Mouse (Mus musculus) olfactory bulb, adult 2 months (tissue): ENCODE measurements around the gene Bcl3. TPM values are rescaled to one million over a fixed set of nuclear protein-coding genes. Genes with fewer than 3 reads are reported as not detected.

ENCODE experiments used
- H3K27ac ChIP-seq: fragments of 200-500 bp; 2 replicates; pipeline ENCODE4 v1.5.1; 2012; ENCODE audit warnings: low read depth, low read length; ENCODE audit not compliant: insufficient read depth
- H3K4me1 ChIP-seq: fragments of 200-500 bp; 2 replicates; pipeline ENCODE4 v1.6.1; 2012; ENCODE audit warnings: low read length; ENCODE audit not compliant: control insufficient read depth, insufficient read depth
- H3K4me3 ChIP-seq: fragments of 200-500 bp; 2 replicates; pipeline ENCODE4 v1.5.1; 2012; ENCODE audit warnings: mild to moderate bottlenecking, low read depth, low read length, moderate library complexity; ENCODE audit not compliant: insufficient read depth
- CTCF ChIP-seq: fragments of 200-500 bp; IDR thresholded peaks from 2 replicates; pipeline ENCODE4 v1.5.1; 2012; ENCODE audit warnings: low read depth, mild to moderate bottlenecking, low read length, moderate library complexity; ENCODE audit not compliant: insufficient read depth
- POLR2A ChIP-seq: fragments of 200-500 bp; IDR thresholded peaks from 2 replicates; pipeline ENCODE4 v1.6.1; 2012; ENCODE audit warnings: mild to moderate bottlenecking, low read depth, low read length, moderate library complexity; ENCODE audit not compliant: insufficient read depth
- WGBS: fragments of 180-500 bp; shearing (Covaris S2); methylation state at CpG from one replicate; pipeline ENCODE4 v1.1.7; 2018; 5-methylcytosine and 5-hydroxymethylcytosine counted together
- polyA plus RNA-seq: library from polyadenylated mRNA; stranded (reverse); fragments of >200 nt; gene quantifications from 2 replicates; pipeline ENCODE4 v1.2.4, GENCODE M21; 2012; ENCODE audit warnings: low replicate concordance; ENCODE audit not compliant: missing spikeins, insufficient read depth, insufficient read length

Bcl3 gene
- polyA plus RNA-seq, 1 experiment: not detected

- Histone ChIP-seq H3K4me1 (peaks cover 2% of the 10 kb centered on the region; the same call in 1 of the 2 replicates), H3K4me3 (no peak overlapping the region), H3K27ac (no peak overlapping the region)
- no peak for TF ChIP-seq POLR2A
- no peak for TF ChIP-seq CTCF
- 89% methylated on average over 3 of the region's 3 CpGs for WGBS
These were observed 18.4 kb upstream of the Bcl3 start for GRCm38 (mm10) chr7:19840936-19841335.

DNA sequence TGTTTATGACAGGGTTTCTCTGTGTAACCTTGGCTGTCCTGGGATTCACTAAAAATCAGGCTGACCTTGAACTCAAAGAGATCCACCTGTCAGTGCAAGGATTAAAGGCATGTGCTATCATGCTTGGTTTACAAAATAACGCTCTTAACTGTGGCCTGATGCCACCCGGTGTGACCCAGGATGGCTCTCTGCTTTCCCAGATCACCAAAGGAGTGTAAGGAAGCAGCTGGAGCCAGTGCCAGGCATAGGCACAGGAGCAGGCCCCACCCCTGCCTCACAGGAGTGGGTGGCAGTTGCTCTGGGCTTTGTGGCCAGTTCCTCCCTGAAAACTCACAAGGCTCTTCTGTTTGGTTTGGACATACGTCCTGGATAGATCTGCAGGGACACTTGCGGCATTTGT lies 17.8 kb upstream of the Bcl3 start:
- no peak overlapping the region for H3K27ac ChIP-seq
- peaks cover 2% of the 10 kb centered on the region; the same call in 1 of the 2 replicates for H3K4me1 ChIP-seq
- TF ChIP-seq POLR2A (no peak), CTCF (no peak)
- no peak overlapping the region for H3K4me3 ChIP-seq
- 94% methylated on average over 4 of the region's 4 CpGs for WGBS

DNA sequence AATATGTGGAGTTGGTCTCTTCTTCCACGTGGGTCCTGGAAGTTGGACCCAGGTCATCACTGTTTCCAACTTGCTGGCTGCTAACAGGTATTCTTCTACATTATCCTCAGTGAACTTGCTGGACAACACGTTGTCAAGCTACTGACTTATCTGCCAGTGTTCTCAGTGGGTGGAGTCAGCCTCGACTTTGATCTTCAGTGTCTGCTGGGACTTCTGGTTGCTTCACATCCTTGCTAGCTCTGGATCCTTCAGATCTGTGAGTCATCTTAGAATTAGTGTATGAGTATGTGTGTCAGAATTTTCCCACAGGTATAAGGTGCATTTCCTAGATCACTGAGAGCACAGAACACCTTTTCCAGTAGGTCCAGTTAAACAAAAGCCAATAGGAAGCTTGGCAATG lies 14.3 kb upstream of the Bcl3 start:
- no peak for TF ChIP-seq CTCF
- TF ChIP-seq POLR2A: no peak
- Histone ChIP-seq H3K4me1 (no peaks in the 10 kb centered on the region), H3K4me3 (no peak overlapping the region), H3K27ac (no peak overlapping the region)
- 70% methylated on average over 3 of the region's 3 CpGs for WGBS

DNA sequence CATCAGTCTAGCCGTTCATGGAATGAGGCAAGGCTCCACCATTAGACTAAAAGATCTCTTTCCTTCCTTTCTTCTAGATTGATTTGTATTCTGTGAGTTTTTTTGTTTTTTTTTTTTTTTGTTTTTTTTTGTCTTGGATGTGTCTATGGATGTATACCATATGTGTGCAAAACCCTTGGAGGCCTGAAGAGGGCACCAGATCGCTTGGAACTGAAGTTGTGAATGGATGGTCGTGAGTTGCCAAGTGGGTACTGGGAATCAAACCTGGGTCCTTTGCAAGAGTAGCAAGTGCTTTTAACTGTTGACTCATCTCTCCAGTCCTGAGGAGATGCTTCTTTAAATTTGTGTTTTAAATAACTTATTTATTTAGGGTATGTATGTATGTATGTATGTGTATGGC lies 11.5 kb upstream of the Bcl3 start:
- WGBS: 64% methylated on average over 3 of the region's 3 CpGs
- TF ChIP-seq CTCF (no peak), POLR2A (no peak)
- no peak overlapping the region for H3K4me3 ChIP-seq
- peaks cover 3% of the 10 kb centered on the region; the same call in 1 of the 2 replicates for H3K4me1 ChIP-seq
- H3K27ac ChIP-seq: no peak overlapping the region

GRCm38 (mm10) chr7:19831837-19832236 lies 9.3 kb upstream of the Bcl3 start:
- 65% methylated on average over 9 of the region's 9 CpGs for WGBS
- Histone ChIP-seq H3K4me3 (no peak overlapping the region), H3K4me1 (peaks cover 3% of the 10 kb centered on the region; the same call in 1 of the 2 replicates), H3K27ac (no peak overlapping the region)
- TF ChIP-seq CTCF: no peak
- TF ChIP-seq POLR2A: no peak

DNA sequence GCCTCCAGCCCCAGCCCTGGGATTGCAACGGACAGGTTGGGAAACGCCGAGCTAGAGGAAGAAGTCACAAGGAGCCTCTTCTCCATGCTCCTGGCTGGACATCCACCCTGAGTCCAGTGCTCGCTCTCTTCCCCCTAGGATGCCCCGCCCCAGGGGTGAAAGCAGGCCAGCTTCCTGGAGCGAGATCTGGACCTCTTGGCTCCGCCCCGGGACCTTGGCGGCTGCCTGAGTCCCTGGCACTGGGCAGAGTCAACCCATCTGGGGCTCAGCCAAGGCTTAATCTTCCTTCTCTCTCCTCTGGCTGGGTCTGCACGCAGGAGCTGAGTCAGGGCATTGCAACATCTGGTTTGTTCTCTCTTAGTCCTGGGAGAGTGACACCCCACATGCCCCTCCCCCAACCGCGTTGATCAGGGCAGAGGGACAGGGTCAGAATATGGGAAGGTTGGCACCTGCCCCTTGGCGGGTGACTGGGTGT lies 8.1 kb upstream of the Bcl3 start:
- WGBS: 28% methylated on average over 13 of the region's 13 CpGs

GRCm38 (mm10) chr7:19829694-19830093 lies 7.1 kb upstream of the Bcl3 start:
- WGBS: 81% methylated on average over 3 of the region's 3 CpGs
- Histone ChIP-seq H3K4me3 (no peak overlapping the region), H3K27ac (no peak overlapping the region), H3K4me1 (peaks cover 3% of the 10 kb centered on the region; the same call in 1 of the 2 replicates)
- TF ChIP-seq POLR2A: no peak
- no peak for TF ChIP-seq CTCF

More for the DNA sequence above, 8.1 kb upstream of the Bcl3 start:
- TF ChIP-seq POLR2A (no peak), CTCF (no peak)
- no peak overlapping the region for H3K4me3 ChIP-seq
- peaks cover 3% of the 10 kb centered on the region; the same call in 1 of the 2 replicates for H3K4me1 ChIP-seq
- H3K27ac ChIP-seq: no peak overlapping the region

DNA sequence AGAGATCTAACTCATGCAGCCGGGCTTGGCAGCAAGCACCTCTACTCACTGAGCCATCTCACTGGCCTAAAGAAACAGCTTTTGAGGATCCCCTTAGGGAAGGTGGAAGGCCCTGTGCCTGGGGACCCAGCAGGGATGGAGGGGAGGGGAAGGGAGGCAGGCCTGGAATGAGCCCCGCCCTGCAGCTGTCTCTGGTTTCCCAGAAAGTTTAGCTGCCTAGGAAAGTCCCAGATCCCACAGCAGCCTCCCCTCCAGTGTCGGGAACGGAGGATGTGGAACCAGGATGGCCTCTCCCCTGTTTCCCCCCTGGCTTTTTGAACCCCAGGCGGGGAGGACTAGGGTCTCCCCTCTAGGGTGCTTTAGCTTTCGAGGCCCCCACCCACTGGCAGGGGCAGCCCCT lies 4.2 kb upstream of the Bcl3 start:
- WGBS: 56% methylated on average over 6 of the region's 6 CpGs
- peaks cover 19% of the 10 kb centered on the region for H3K4me1 ChIP-seq
- H3K4me3 ChIP-seq: no peak overlapping the region
- TF ChIP-seq POLR2A: no peak
- no peak overlapping the region for H3K27ac ChIP-seq

DNA sequence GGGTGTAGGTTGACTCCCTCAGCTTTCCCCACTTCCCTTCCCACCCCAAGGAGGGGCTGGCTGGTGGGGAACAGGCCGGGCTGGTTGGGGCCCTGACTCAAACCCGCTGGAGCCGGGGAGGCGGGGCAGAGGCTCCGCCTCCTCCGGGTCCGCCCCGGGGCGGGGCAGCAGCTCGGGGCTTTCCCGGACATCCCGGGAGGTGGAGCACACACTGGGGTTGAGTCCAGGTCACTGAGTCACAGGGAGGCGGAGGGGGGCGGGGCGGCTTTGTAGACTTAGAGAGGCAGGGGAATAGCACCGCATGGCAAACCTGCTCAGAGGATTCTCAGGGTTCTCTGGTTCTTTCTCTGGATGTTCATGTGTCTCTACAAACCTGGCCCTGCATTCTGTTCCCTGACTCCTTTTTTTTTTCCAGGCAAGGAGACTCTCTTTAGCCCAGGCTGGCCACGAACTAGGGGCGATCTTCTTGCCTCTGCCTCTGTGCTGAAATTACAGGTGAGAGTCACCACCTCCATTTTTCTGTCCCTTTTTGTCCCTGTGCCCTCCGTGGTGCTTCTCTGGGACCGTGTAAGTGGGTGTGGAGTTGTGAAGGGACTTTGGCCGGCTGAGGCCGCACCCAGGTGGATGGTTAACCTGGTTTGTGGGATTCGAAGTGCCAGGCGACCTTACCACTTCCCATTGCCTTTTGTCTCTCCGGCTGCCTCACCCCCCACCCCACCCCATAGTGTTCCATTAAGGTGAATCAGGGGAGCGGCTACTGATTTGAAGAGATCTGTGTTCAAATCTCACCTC lies 1.8 kb upstream of the Bcl3 start:
- 27% methylated on average over 26 of the region's 26 CpGs for WGBS
- TF ChIP-seq CTCF (no peak), POLR2A (no peak)
- Histone ChIP-seq H3K4me3 (no peak overlapping the region), H3K4me1 (peaks cover 16% of the 10 kb centered on the region), H3K27ac (no peak overlapping the region)
